Mouse (Mus musculus) kidney, embryonic 14.5 days (tissue): ENCODE results near the gene Lipc. TPM values are rescaled to one million over a fixed set of nuclear protein-coding genes. Genes with fewer than 3 reads are reported as not detected.

ENCODE experiments used
- ATAC-seq: fragments of 200-750 bp; cut with Nextera tagmentation; 2 replicates; pipeline ENCODE4 v1.8.0; 2017; ENCODE audit warnings: moderate number of reproducible peaks, mild to moderate bottlenecking, moderate TSS enrichment, moderate library complexity; ENCODE audit not compliant: low FRiP score, low TSS enrichment
- H3K27ac ChIP-seq: fragments of 300-500 bp; sonication (generic); 2 replicates; pipeline ENCODE4 v1.5.1; 2014; ENCODE audit warnings: low read depth, mild to moderate bottlenecking, low read length, moderate library complexity, mixed read lengths
- H3K27me3 ChIP-seq: fragments of 300-500 bp; sonication (generic); 2 replicates; pipeline ENCODE4 v1.6.1; 2014; ENCODE audit warnings: mild to moderate bottlenecking, low read length; ENCODE audit not compliant: control insufficient read depth, insufficient read depth
- H3K36me3 ChIP-seq: fragments of 300-500 bp; sonication (generic); 2 replicates; pipeline ENCODE4 v1.6.1; 2014; ENCODE audit warnings: low read length, mixed read lengths; ENCODE audit not compliant: control insufficient read depth, insufficient read depth
- H3K4me1 ChIP-seq: fragments of 300-500 bp; sonication (generic); 2 replicates; pipeline ENCODE4 v1.6.1; 2014; ENCODE audit warnings: low read length, mixed read lengths; ENCODE audit not compliant: control insufficient read depth, insufficient read depth
- H3K4me2 ChIP-seq: fragments of 300-500 bp; sonication (generic); replicated peaks from 2 replicates; pipeline ENCODE4 v1.6.1; 2014; ENCODE audit warnings: low read depth, mild to moderate bottlenecking, low read length
- H3K4me3 ChIP-seq: fragments of 300-500 bp; sonication (generic); 2 replicates; pipeline ENCODE4 v1.5.1; 2014; ENCODE audit warnings: mild to moderate bottlenecking, low read length
- H3K9ac ChIP-seq: fragments of 300-500 bp; sonication (generic); 2 replicates; pipeline ENCODE4 v1.6.1; 2014; ENCODE audit warnings: low read depth, mild to moderate bottlenecking, low read length, moderate library complexity
- H3K9me3 ChIP-seq: fragments of 300-500 bp; sonication (generic); 2 replicates; pipeline ENCODE4 v1.6.1; 2016; ENCODE audit warnings: low read length; ENCODE audit not compliant: control insufficient read depth
- WGBS: fragments of 180-500 bp; shearing (Covaris S2); extraction: QIAGEN DNeasy Blood & Tissue Kit; methylation state at CpG from one replicate; pipeline ENCODE4 v1.1.7; 2014; 5-methylcytosine and 5-hydroxymethylcytosine counted together
- polyA plus RNA-seq: library from polyadenylated mRNA; unstranded; fragments of >200 nt; fragmentation: Nextera tagmentation; extraction: Ambion mirVana; gene quantifications from 2 replicates; pipeline ENCODE4 v1.2.1, GENCODE M21; 2014

The Lipc gene
- polyA plus RNA-seq, 1 experiment from 2014 or later, result 0.47 TPM

GRCm38 (mm10) chr9:70851533-70851932 is 100.5 kb downstream of the Lipc start:
- WGBS, result 67% methylated on average over 3 of the region's 3 CpGs
- Histone ChIP-seq H3K9me3 (no peaks in the 10 kb centered on the region), H3K4me3 (no peak overlapping the region), H3K9ac (no peak overlapping the region), H3K4me2 (no peak overlapping the region), H3K27ac (no peak overlapping the region), H3K27me3 (no peaks in the 10 kb centered on the region), H3K36me3 (no peaks in the 10 kb centered on the region), H3K4me1 (peaks cover 23% of the 10 kb centered on the region; the same call in 1 of the 2 replicates)
- ATAC-seq, result no peak

DNA sequence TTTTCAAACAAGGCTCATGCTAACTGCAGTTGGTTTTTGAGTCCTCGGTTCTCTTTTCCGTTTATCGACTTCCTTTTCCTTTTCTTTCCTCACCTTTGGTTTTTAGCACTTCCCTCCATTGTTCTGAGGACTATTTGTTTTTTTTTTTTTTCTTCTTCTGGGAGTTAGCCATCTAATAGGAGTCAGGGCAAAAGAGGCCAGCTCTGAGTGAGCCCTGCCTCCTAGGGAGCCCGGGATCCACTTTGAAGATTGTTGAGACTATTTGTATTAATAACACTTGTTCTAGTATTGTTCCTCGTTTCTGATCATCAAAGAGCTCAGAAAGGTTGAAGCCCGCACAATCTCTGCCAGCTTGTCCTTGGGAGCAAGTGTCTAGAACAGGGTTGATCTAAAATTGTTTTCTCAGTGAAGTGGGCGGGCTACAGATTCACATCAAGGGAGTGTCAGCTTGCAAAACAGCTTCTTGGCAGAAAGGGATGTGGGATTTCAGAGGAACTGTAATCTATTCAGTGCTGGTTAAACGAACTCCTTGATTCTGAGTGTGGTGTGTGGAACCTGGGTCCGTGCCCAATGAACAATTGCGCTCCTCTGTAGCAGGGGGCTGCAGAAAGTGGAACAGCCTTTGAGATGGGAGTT is 103.8 kb downstream of the Lipc start:
- Histone ChIP-seq H3K36me3 (no peaks in the 10 kb centered on the region), H3K27me3 (no peaks in the 10 kb centered on the region), H3K4me1 (peaks cover 15% of the 10 kb centered on the region; the same call in 1 of the 2 replicates), H3K9ac (no peak overlapping the region), H3K4me3 (no peak overlapping the region), H3K4me2 (no peak overlapping the region), H3K27ac (peak overlapping the region; percentile 56; the same call in 1 of the 2 replicates), H3K9me3 (no peaks in the 10 kb centered on the region)
- ATAC-seq, result no peak
- WGBS, result 49% methylated on average over 10 of the region's 10 CpGs

DNA sequence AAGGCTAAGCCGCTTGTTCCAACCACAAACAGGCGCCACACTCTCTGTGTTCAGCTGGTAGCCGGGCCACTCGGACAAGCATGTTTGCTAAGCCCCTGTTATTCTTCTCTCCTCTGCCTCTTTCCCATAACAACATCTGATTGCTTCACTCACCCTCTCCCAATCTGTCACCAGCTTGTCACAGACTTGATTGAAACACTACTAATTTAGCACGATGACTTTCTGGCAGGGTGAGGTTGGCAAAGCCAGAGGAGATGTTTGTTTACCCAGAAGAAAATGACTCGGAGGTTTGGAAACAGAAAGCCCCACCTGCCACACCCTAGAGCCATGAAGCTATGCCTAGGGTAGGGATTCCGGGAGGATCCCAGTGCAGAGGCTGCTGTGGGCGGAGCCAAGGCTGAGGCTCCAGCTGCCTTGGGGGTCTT is 104.4 kb downstream of the Lipc start:
- ATAC-seq, result 0 out of 2 replicates have a peak, but pooled peaks have one; percentile 35
- Histone ChIP-seq H3K9me3 (no peaks in the 10 kb centered on the region), H3K4me1 (peaks cover 15% of the 10 kb centered on the region; the same call in 1 of the 2 replicates), H3K4me3 (no peak overlapping the region), H3K36me3 (no peaks in the 10 kb centered on the region), H3K27ac (peak overlapping the region; percentile 56; the same call in 1 of the 2 replicates), H3K27me3 (no peaks in the 10 kb centered on the region), H3K4me2 (0 out of 2 replicates have a peak overlapping the region, but pooled peaks have one; percentile 8), H3K9ac (no peak overlapping the region)
- 32% methylated on average over 8 of the region's 8 CpGs for WGBS

- Histone ChIP-seq H3K4me3 (no peak overlapping the region), H3K27ac (peak overlapping the region; percentile 26; the same call in 1 of the 2 replicates), H3K36me3 (no peaks in the 10 kb centered on the region), H3K4me2 (no peak overlapping the region), H3K9ac (no peak overlapping the region), H3K27me3 (no peaks in the 10 kb centered on the region), H3K9me3 (no peaks in the 10 kb centered on the region), H3K4me1 (peaks cover 21% of the 10 kb centered on the region)
- no peak for ATAC-seq
- WGBS, result 97% methylated on average over 4 of the region's 4 CpGs
These were observed 108.8 kb downstream of the Lipc start for GRCm38 (mm10) chr9:70843270-70843669.

GRCm38 (mm10) chr9:70842300-70842941 is 109.6 kb downstream of the Lipc start:
- no peak overlapping the region for H3K4me3 ChIP-seq
- no peak overlapping the region for H3K4me2 ChIP-seq
- H3K36me3 ChIP-seq, result no peaks in the 10 kb centered on the region
- H3K27me3 ChIP-seq, result no peaks in the 10 kb centered on the region
- H3K9me3 ChIP-seq, result no peaks in the 10 kb centered on the region
- WGBS, result 54% methylated on average over 6 of the region's 6 CpGs
- H3K9ac ChIP-seq, result no peak overlapping the region
- H3K4me1 ChIP-seq, result peaks cover 15% of the 10 kb centered on the region
- ATAC-seq, result no peak
- H3K27ac ChIP-seq, result peak overlapping the region; percentile 20; the same call in 1 of the 2 replicates

DNA sequence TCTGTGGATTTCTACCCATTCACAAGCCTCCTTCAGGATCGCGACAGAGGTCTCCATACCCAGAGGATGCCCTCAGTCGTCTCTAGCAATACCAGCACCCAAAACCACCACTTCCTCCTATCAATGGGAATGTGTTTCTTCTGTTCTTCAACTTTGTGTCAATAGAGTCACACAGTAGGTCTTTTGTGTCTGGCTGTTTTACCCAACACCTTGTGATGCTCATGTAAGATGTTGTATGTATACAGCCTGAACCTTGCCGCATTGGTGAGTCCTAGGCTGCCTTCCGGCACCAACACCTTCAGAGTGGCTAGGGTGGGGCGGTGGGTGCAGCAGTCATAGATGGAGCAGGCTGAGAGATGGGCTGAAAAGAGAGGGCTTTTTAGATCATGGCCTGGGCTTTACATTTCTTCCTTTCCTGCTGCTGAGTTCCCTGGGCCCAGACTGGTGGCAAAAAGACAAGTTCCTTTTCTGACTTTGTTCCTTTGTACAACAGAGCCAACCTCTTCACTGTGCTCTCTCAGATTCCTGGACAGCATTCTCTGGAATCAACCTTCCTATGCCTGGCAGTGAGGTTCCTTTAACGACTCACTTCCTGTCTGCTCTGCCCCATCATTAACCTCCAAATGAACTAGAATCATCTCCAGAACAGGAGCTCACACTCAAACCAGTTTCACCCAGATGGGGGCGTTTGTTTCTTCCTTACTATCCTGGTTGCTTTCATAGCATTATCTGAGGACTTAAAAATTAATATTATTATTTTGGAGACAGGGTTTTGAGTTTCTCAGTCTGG is 110.4 kb downstream of the Lipc start:
- Histone ChIP-seq H3K4me2 (no peak overlapping the region), H3K4me1 (peaks cover 13% of the 10 kb centered on the region; the same call in 1 of the 2 replicates), H3K9ac (no peak overlapping the region), H3K27ac (no peak overlapping the region; the same call in 1 of the 2 replicates), H3K36me3 (no peaks in the 10 kb centered on the region), H3K27me3 (no peaks in the 10 kb centered on the region), H3K4me3 (no peak overlapping the region), H3K9me3 (no peaks in the 10 kb centered on the region)
- 79% methylated on average over 8 of the region's 8 CpGs for WGBS
- ATAC-seq, result no peak

DNA sequence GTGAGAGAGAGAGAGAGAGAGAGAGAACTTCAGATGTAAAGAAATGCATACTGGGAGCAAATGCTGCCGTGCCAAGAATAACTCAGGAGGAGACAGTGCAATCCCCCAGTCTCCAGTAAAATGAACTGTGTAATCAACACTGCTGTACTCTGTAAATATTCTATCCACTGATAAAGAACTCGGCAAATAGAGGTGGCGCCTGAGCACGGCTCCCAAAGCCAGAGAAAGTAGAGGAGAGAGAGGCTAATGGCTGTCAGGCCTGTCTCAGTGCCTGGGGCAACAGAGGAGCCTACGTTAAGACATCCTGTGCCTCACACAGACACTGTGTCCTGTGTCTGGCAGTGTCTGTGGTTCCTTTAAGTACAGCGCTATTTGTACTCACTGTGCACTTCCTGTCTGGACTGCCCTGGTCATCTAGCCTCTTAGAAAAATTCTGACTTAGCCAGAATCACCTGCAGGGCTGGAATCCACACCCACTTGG is 111.1 kb downstream of the Lipc start:
- no peak overlapping the region for H3K4me3 ChIP-seq
- no peaks in the 10 kb centered on the region for H3K36me3 ChIP-seq
- H3K27me3 ChIP-seq, result no peaks in the 10 kb centered on the region
- H3K9me3 ChIP-seq, result no peaks in the 10 kb centered on the region
- H3K4me1 ChIP-seq, result peaks cover 13% of the 10 kb centered on the region; the same call in 1 of the 2 replicates
- peak; percentile 39; the same call in 1 of the 2 replicates for ATAC-seq
- H3K27ac ChIP-seq, result peak overlapping the region; percentile 48
- no peak overlapping the region for H3K9ac ChIP-seq
- WGBS, result 35% methylated on average over 6 of the region's 6 CpGs
- no peak overlapping the region for H3K4me2 ChIP-seq

DNA sequence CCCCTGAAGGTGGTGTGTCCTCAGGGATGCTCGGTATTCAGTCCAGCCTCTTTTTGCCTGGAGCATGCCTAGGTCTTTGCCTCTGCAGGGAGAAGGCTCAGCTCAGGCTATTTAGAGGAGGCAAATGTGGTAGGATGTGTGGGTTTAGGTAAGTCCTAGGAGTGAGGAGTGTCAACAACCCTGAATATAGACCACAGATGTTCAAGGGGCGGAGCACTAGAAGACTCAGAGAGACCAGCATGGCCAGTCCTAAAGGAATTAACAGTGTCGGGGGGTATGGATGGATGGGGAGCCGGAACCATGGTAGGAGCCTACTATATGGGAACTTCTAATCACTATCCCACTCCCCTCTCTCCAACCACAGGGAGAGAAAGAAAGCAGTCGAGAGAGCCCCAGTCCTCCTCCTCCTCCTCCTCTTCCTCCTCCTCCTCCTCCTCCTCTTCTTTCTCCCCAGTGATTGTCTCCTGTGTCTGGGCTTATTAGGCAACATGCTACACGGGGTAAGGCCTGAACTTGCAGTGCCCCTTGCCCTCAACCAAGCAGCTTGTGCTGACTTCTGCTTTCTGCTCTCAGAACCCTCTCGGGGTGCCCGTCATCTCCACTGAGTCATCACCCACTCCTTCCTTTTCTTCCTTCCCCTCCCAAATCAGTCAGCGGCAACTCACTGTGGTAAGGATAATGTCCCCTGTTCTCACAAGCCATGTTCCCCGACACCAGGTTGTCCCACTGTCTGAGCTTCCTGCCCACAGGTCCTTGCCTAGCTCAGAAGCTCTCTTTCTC is 113.7 kb downstream of the Lipc start:
- ATAC-seq, result no peak

More for the DNA sequence above, 113.7 kb downstream of the Lipc start:
- Histone ChIP-seq H3K9ac (no peak overlapping the region), H3K27me3 (no peaks in the 10 kb centered on the region), H3K4me1 (peaks cover 13% of the 10 kb centered on the region; the same call in 1 of the 2 replicates), H3K9me3 (no peaks in the 10 kb centered on the region), H3K27ac (no peak overlapping the region), H3K36me3 (no peaks in the 10 kb centered on the region), H3K4me2 (no peak overlapping the region), H3K4me3 (no peak overlapping the region)
- 80% methylated on average over 10 of the region's 10 CpGs for WGBS
